Mouse (Mus musculus) kidney, adult 9 months (tissue): ENCODE measurements at regions not wholly inside any gene's neighbourhood (a gene's known extent, or its start where the extent isn't known, plus 50 kb on each side); places are given as distances from the start of the nearest gene placed in this dataset.
"Not testable (repeated sequence)": the region's sequence is repeated elsewhere in the genome, so short reads cannot be mapped to it uniquely, and the experiment has no call there.

Experiments
- DNase-seq: peaks from one replicate; pipeline ENCODE4 v3.0.0; 2022

- DNase-seq, result no peak
Observed at GRCm38 (mm10) chr14:47935401-47935800, 185.2 kb upstream of the Peli2 start.

GRCm38 (mm10) chr14:47937081-47937651 is 183.5 kb upstream of the Peli2 start:
- DNase-seq, result no peak

GRCm38 (mm10) chr14:47939781-47940590 is 180.6 kb upstream of the Peli2 start:
- no peak for DNase-seq

- peak; percentile 32 for DNase-seq
Observed at GRCm38 (mm10) chr14:47942671-47943070, 178.0 kb upstream of the Peli2 start.

GRCm38 (mm10) chr14:47944595-47944994 is 176.0 kb upstream of the Peli2 start:
- no peak for DNase-seq

GRCm38 (mm10) chr14:47951041-47951440 is 169.6 kb upstream of the Peli2 start:
- peak; percentile 43 for DNase-seq

- DNase-seq, result no peak
Observed at GRCm38 (mm10) chr14:47958171-47958570, 162.5 kb upstream of the Peli2 start.

GRCm38 (mm10) chr14:47959366-47960280 is 161.0 kb upstream of the Peli2 start:
- DNase-seq, result peak; percentile 34

GRCm38 (mm10) chr14:47964806-47965205 is 155.8 kb upstream of the Peli2 start:
- not testable (repeated sequence) for DNase-seq

GRCm38 (mm10) chr14:47969871-47970270 is 150.8 kb upstream of the Peli2 start:
- no peak for DNase-seq

GRCm38 (mm10) chr14:47973161-47973560 is 147.5 kb upstream of the Peli2 start:
- not testable (repeated sequence) for DNase-seq

- DNase-seq, result peak; percentile 16
Observed at GRCm38 (mm10) chr14:47982993-47983740, 137.5 kb upstream of the Peli2 start.

- DNase-seq, result no peak
Observed at GRCm38 (mm10) chr14:47986483-47986882, 134.1 kb upstream of the Peli2 start.

GRCm38 (mm10) chr14:47986941-47987340 is 133.7 kb upstream of the Peli2 start:
- no peak for DNase-seq

GRCm38 (mm10) chr14:47987392-47988075 is 133.1 kb upstream of the Peli2 start:
- DNase-seq, result no peak

- DNase-seq, result no peak
Observed at GRCm38 (mm10) chr14:47988131-47988530, 132.5 kb upstream of the Peli2 start.

- DNase-seq, result no peak
Observed at GRCm38 (mm10) chr14:47989315-47989714, 131.3 kb upstream of the Peli2 start.

GRCm38 (mm10) chr14:47990716-47991115 is 129.9 kb upstream of the Peli2 start:
- no peak for DNase-seq

GRCm38 (mm10) chr14:47991546-47991945 is 129.1 kb upstream of the Peli2 start:
- no peak for DNase-seq

- no peak for DNase-seq
Observed at GRCm38 (mm10) chr14:47992091-47992490, 128.5 kb upstream of the Peli2 start.

GRCm38 (mm10) chr14:47992851-47993250 is 127.8 kb upstream of the Peli2 start:
- no peak for DNase-seq

GRCm38 (mm10) chr14:47998936-47999335 is 121.7 kb upstream of the Peli2 start:
- DNase-seq, result no peak
